Mouse (Mus musculus): ENCODE data around the gene Hist1h2bp.

DNA sequence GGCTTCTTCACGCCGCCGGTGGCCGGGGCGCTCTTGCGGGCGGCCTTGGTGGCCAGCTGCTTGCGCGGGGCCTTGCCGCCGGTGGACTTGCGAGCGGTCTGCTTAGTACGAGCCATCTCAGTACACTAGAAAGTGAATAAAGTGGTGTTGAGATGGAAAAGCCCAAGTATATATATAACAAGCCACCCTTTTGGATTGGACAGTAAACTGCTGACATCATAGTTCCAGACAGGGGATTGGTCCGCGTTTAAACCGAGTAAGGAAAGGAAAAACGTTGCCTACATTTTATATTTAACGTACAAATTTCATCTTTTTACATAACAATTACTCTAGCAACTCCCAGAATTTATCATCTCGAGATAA, 4.0 kb upstream of the Hist1h2bp start, which contains the start of gene Hist1h3i:
- no peak for TF ChIP-seq POLR2A (IDR thresholded peaks at IDR 0.05; ENCODE audit: low read depth, low read length)
- TF ChIP-seq CTCF (conservative IDR thresholded peaks at IDR 0.05; ENCODE audit: insufficient read depth, insufficient read length, low read depth, low read length) = no peak
